Mouse (Mus musculus) gastrocnemius, postnatal 36 days (tissue): ENCODE results near the gene Kars. TPM values are rescaled to one million over a fixed set of nuclear protein-coding genes. Genes with fewer than 3 reads are reported as not detected.
A peak's percentile ranks its signal among the peaks of the same experiment; 100 is the strongest.

ENCODE experiments used
- DNase-seq, 2 experiments: peaks; one replicate each; pipeline ENCODE4 v3.0.0; 2022
- intact Hi-C: fragments of 180-260 bp; cut with DNase I; formaldehyde crosslinking; loops from one replicate; pipeline ENCODE4 v1.15.1; 2025
- total RNA-seq, 2 experiments: library from RNA; stranded (reverse); gene quantifications; 2 replicates each; pipeline ENCODE4 v1.2.3; 2021

Gene Kars
- total RNA-seq, 2 experiments from 2014 or later, result 101 to 113 TPM

DNA sequence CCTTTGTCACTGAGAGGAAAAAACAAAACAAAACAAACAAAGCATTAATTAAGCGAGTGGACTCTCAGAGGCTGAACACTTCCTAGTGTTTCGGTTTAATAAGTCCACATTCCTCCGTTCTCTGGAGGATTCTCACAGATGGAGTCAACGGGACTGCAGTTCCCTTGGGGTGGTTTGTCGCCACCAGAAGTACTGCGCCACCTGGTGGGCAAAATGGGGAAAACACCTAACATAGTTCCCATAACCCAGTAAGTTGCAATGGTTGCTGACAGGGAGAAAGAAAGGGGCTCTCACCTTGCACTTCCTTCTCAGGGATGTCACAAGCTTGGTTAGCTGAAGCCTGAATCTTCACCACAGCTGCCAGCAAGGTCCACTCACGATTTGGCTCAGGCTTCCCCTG, 21.2 kb downstream of the Kars start:
- intact Hi-C loops, result loop anchor here (5.0 kb wide), 1 partner anchor 108 kb away; no protein-coding TSS in a partner anchor
- peak; percentile 39 to 59 for DNase-seq

DNA sequence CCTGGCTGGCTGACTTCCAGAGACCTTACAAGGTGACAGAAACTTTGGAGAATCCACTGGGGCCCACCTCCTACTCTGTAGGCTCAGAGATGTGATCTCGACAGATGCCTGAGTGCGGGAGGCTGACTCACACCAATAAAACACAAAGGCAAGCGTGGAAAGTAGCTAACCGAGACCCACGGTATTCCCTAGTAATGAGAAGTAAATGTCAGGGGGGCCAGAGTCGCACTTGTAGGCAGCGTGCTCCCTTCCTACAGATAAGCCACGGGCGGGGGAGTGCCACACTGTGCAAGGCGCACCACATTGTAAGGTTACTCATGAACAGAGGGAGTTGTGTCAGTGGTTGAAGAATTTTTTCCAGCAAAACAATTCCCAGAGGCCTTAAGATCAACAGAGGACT, 26.6 kb downstream of the Kars start:
- intact Hi-C loops, result no loop called here
- no peak for DNase-seq

DNA sequence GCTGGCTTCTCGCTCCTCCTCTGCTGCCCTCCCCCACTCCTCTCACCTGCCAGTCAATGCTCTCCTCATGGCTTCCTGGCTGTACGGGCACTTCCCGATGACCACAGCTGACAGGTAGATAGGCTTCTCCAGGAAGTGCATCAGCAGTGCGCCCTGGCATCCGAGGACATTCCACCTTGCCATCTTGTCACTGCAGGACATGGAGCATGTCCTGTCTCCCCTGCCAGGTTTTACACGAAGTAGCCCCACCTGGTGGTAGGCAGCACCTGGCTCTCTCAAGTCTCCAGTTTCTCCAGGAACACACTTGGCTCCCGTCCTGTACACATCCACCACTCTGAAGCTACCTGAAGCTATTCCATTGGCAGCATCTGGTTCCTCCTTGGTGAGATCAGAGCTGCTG, 29.0 kb downstream of the Kars start:
- intact Hi-C loops, result no loop called here
- no peak for DNase-seq

DNA sequence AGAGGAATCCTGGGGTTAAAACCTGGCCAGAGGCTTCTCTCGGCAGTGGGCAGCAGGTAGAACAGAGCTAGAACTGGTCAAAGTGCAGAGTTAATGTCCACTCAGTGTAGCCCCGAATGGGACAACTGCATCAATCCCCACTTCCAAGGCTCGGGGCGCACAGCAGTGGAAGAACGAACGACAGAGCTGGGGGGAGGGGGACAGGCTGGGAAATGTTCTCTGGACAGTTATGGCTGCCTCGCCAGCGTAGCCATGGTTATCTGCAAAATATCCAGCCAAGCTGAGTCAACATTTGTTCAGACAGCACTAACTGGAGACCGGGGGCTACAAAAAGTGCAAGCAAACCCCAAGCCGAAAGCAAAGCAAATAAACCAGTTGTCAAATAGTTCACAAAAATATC, 33.0 kb downstream of the Kars start:
- DNase-seq, result no peak

DNA sequence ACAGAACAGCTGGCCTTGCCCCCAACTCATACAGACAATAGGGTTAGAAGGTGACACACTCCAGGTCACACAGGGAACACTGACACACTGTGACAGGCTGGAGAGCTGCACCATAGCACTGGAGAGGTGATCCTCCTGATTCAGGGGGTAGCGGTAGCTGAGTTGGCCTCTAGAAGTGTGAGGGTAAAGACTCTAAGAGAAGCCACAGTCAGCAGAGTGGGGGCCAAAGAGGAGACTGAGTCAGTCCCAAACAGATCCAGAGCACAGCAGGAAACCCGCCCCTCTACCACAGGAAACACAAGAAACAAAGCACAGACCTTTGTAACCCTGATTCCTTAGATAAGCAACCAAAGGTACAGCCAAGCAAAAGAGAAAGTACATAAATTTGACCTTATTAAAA, 34.8 kb downstream of the Kars start:
- no peak for DNase-seq
- intact Hi-C loops, result no loop called here

More for the DNA sequence above, 33.0 kb downstream of the Kars start:
- intact Hi-C loops, result no loop called here

DNA sequence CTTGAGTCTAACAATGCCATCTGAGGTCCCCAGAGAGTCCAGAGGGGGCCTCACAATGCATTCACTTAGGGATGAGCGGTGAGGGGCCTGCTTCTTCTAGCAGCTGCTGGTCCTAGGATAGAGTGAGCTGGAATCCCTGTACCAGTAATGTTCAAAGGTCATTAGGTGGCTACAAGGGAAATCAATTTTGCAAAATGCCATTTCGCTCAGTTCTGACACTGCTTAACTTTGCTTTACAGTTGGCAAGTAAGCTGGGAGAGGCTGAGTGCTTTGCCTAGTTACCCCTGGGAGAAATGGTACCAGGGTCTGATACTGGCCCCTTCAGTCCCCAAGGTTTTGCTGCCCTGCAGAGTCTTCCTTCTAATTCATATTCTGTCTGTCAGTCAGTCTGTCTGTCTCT, 35.4 kb downstream of the Kars start:
- intact Hi-C loops, result no loop called here
- DNase-seq, result no peak

DNA sequence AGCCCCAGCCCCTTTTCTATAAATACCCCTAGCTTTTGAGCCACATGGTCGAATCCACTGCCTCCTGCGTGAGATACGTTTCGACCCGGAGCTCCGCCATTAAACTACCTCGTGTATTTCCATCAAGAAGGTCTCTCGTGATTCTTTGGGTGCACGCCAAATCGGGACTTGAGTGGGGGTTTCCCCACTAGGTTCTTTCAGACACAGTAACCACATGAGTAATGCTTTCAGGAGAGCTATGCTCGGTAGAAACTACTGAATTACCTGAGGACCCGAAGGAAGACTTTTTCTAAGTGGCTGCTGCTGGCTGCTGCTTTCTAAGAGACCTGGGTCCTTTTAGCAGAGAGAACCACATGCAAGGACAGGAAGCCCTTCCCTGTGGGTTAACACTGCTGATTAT, 37.0 kb downstream of the Kars start:
- intact Hi-C loops, result no loop called here
- DNase-seq, result no peak

DNA sequence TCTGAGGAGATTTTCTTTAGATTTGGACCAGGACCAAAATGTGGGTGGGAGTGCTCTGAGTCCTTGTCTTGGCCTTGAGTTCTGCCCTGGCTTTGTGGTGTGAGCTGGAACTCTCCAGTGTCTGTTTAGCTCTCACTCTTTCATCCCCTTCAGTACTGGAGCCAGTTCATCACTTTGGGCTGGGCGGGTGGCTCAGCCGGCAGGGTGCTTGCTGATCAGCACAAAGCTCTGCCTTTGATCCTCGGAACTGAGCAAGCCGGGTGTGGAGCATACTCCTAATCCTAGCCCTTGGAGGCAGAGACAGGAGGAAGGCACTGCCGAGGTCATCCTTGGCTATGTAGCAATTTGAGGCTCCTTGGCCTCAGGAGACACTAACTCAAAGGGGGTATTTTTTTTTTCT, 42.1 kb downstream of the Kars start:
- intact Hi-C loops, result no loop called here

DNA sequence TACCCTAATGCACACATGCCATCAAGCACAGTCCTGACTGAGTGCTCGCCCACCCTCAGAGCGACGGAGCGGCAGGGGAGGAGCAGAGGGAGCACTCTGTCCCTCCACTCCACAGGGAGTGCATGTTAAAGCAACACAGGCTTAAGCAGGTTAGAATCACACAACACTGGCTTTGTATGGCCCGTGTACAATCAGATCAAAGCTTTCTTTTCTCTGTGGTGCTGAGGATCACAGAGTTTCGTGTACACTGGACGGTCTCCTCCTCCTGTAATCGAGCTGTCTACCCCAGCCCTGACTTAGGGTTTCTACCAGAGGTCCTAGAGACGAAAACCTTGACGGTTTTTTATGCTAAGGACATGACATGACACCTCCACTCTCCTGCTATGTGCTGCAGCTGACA, 42.6 kb downstream of the Kars start:
- intact Hi-C loops, result no loop called here
- DNase-seq, result no peak

More for the DNA sequence above, 42.1 kb downstream of the Kars start:
- DNase-seq, result no peak

DNA sequence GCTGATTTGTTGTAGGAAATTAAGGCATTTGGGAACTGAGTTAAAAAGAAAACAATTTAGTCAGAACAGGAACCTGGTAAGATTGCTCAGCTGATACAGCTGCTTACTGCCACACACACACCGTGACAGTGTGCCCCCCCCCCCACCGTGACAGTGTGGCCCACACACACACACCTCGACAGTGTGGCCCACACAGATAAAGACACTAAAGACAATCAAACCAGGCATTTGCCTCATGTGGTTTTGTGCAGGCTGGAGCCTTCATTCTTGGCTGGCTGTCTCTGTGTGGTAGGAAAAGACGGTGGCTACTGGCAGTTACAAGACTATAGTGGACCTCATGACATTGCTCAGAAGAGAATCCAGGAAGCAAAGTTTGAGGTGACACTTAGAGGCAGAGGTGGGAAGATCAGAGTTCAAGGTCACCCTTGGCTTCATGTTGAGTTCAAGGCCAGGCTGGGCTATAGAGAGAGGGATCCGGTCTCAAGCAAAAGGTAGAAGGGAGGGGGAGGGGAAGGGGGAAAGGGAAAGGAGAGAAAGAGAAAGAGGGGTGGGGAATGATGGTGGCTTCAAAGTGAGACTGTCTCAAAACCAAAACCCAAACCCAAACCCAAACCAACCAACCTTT, 43.8 kb downstream of the Kars start:
- intact Hi-C loops, result no loop called here
- no peak for DNase-seq

DNA sequence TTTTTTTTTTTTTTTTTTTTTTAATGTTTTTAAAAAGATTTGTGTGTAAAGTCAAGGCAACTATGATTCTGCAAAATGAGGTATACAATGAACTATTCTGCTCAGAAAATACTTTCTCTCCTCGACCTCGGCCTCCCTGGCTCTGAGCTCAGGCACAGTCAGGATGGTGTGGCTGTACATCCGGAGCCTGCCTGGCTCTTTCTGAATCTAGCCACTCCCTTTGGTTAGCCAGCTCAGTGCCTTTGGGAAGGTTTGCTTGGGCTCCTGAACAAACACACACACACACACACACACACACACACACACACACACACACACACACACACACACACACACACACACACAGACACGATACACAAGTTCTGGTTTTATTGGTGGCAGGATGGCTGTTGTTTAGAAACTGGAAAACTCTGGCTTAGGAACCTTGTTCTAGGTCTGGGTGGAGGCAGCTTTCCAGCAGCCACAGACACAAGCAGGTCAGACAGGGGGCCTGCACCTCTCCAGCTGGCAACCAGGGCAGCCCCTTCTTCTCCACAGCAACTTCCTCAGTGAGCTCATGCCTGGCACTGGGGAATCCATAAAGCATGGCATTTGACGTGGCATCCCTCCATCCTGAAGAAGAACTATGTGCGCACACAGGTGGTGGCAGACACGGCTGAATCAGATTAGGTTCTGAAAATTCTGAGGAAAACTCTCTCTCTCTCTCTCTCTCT, 46.1 kb downstream of the Kars start:
- intact Hi-C loops, result no loop called here
- DNase-seq, result no peak

DNA sequence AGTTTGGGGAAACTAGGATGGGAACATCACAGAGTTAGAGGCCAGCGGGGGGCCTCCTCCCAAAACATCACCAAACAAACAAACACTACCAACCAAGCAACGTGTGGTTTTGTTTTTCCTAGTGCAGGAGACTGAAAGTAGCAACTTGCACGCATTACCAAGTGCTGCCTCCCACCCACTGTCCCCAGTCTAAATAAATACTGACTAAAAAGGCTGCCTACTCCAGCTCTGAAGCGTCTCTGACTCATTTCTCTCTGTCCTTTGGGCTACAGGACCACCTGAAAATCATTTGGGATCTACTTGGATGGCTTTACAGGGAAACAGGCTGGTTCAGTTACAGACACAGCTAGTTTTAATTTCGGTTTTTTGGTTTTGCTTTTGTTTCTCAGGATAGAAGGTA, 46.8 kb downstream of the Kars start:
- no peak for DNase-seq
- intact Hi-C loops, result no loop called here

DNA sequence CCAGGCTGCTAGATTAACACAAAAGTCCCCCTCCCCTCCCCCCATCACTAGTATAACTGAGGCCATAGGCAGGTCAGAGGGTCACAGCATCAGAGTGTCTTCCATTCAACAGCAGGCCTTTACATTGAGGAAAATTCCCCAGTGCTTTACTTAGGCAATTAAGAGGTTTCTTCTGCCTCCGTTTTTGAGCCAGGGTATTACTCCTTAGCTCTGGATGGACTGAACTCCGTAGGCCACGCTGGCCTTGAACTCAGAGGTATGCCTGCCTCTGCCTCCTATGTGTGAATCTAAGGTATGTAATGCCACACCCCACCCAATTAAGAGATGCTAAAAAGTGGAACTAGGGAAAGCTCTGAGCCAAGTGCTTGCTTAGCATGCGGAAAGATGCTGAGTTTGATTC, 47.6 kb downstream of the Kars start:
- intact Hi-C loops, result no loop called here
- no peak for DNase-seq

DNA sequence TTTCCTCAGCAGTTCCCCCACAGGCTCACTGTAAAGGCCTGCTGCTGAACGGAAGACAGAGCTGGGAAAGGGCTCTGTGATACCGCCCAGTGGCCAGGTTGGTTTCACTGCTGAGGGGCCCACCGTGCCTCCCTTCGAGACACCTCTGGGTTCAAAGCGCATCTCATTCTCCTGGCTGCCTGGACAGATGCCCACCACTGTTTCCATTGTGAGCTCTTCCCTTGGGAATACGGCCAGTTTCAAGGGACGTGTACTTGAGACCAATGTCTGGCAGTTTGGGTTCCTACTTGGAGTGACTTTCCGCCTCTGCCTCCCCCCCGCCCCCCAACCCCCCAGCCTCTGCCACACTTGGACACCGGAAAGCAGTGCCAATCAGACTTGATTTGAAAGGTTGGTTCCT, 48.0 kb downstream of the Kars start:
- intact Hi-C loops, result no loop called here
- no peak for DNase-seq

DNA sequence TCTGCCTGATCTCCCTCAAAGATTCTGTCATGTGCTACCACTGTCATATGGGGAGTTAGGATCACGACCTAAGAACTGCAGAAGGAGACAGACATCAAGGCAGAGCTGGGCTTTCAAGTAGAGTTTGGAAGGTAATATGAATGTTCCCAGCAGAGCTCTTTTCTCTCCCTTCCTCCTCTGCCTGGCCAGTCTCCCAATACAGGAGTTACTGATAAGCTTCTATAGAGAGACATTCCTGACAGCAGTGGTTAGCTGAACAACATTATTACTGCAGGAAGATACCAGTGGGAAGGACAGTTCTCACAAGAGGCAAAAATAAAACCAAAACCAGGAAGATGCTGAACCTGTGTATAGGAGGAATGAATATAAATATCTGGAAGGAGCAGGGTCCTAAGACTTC, 48.5 kb downstream of the Kars start:
- intact Hi-C loops, result no loop called here

DNA sequence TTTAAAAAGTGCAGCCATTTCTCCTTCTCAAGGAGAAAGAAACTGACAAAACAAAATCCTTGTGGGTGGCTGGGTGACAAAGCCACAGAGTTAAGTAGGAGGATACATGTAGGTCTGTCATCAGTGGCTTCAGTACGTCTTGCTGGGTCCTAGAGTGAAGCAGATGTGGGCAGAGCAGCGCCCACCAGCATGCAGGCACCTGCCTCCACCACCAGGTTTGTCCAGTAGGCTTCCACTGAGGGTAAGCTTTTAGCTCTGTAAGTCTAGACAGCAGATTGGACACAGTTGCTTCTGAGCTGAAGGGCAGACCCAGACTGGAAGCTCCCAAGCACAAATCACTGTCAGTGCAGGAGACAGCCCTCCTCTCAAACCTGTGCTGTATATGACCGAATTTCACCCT, 49.8 kb downstream of the Kars start:
- intact Hi-C loops, result no loop called here

More for the DNA sequence above, 48.5 kb downstream of the Kars start:
- DNase-seq, result no peak

DNA sequence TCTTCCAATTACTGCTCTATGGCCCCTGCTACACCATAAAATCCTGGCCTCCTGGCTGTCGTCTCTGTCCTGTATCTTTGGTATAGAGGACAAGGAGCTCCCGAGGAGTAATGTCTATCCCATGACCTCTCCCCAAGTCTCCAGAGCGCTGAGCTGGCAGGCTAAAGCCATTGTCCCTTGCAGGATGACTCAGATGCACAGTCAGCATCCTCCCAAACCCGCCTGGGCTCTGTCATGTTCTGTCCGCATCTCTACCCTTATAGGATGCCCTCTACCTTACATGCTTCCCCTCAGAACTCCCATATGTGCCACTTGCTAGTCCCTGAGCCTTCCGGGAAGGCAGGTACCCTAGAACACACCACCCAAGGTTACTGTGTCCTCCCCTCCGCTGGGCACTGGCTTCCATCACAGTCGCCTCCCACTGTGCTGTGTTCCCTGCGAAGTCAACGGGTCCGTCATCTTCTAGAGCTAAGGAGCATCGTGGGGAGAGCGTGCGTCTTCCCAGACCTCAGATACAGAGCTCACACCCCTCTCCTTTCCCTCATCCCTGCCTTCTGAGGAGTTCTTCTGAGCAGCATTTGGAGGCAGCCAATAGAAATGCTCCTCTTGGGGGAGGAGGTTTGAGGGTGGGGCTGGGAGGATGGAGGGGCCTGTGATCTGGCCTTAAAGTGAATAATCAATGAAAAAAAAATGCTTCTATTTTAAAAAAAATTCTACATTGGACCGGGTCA, 50.4 kb downstream of the Kars start:
- no peak for DNase-seq
- intact Hi-C loops, result no loop called here

More for the DNA sequence above, 49.8 kb downstream of the Kars start:
- DNase-seq, result no peak

DNA sequence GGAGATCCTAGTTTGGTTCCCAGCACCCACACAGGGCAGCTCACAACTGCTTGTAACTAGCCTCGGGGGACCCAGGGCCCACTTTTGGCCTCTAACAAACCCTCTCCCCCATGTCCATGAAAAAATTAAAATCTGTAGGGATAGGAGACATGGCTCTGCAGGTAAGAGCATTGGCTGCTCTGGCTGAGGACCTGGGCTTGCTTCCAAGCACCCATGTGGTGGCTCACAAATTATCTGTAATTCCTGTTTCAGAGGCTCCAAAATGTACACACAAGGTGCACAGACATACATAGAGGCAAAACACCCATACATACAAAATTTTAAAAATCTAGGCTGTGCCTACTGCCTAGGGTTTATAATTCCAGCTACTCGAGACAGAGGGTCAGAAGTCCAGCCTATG, 53.9 kb downstream of the Kars start:
- intact Hi-C loops, result no loop called here

DNA sequence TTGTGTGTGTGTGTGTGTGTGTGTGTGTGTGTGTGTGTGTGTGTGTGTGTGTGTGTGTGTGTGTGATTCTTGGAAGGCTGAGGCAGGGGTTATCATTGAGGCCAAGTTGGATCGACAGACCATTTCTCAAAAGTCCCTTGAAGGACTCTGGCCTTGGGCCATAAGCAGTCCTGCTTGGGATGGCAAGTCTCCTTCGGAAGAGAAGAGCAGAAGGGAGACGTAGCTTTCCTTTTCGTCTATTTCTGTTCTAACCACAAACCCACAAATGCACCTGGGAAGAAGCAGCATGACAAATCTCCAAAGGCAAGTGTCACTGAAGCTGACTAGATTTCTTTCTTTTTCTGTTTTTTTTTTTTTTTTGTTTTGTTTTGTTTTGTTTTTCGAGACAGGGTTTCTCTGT, 55.2 kb downstream of the Kars start:
- intact Hi-C loops, result no loop called here
- no peak for DNase-seq

More for the DNA sequence above, 53.9 kb downstream of the Kars start:
- DNase-seq, result no peak

DNA sequence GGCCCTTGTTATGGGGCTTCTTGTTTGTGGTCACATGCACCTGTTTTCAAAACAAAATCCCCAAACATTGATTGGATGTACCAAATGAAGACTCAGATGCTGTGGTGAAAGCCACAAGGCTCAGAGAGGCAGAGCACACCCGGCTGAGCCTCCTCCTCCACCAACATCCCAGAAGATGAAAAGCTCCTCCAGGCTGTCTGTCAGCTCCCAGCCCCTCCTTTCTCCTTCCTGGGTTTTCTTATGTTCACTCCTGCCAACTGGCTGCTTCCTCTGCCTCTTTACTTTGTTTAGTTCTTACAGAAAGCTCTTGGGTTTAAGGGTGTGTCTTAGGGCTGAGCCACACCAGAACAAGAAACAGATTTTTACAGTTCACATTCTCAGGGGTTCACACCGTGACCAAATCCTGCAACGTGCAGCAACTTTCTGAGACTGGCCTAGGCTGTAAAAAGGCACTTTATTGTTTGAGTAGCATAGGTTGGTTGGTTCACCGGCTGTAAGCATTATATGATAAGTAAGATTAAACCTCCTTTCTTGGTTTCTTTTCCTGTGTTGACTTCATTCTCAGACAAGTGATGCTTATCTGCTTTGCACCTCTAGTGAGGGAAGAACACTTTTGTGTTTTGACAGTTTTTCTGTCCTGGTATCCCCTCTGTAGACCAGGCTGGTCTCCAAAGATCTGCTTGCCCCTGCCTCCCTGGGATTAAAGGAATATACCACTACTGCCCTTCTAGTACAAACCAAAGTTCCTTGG, 56.1 kb downstream of the Kars start:
- intact Hi-C loops, result no loop called here
- no peak for DNase-seq

DNA sequence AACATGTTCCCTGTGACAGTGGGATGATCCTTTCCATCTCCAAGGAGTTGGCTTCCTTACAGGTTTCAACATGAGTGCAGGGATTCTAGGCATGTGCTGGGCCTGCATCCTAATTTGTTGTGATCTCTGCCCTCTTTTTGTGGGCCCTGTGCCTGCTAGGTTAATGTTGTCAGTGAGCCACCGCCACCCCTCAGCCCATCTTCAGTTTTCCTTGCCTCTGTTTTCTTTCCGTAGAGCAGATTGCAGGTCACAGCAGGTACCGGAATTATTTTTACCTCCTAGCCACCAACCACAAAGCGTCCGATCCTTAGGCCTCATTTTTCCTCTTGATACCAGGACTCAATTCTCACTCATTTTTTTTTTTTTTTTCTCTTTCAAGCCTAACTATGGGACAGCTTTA, 59.2 kb downstream of the Kars start:
- no peak for DNase-seq
- intact Hi-C loops, result no loop called here
